Mouse (Mus musculus) urinary bladder, postnatal 10 days (tissue): ENCODE results near the gene Gm15737.

Source experiments
- DNase-seq: peaks from one replicate; pipeline ENCODE4 v3.0.0; 2022; ENCODE audit warnings: low spot score

The Gm15737 gene

GRCm38 (mm10) chr6:92875340-92875739 is 6.2 kb downstream of the Gm15737 start:
- no peak for DNase-seq

- DNase-seq, result no peak
Measured at GRCm38 (mm10) chr6:92876121-92876520, 7.0 kb downstream of the Gm15737 start.

GRCm38 (mm10) chr6:92877236-92877635 is 8.1 kb downstream of the Gm15737 start:
- DNase-seq, result no peak

GRCm38 (mm10) chr6:92878771-92879170 is 9.6 kb downstream of the Gm15737 start:
- DNase-seq, result no peak

GRCm38 (mm10) chr6:92879700-92880265 is 10.6 kb downstream of the Gm15737 start:
- DNase-seq, result no peak

- no peak for DNase-seq
Measured at GRCm38 (mm10) chr6:92882446-92882845, 13.3 kb downstream of the Gm15737 start.

- no peak for DNase-seq
Measured at GRCm38 (mm10) chr6:92883131-92883900, 14.2 kb downstream of the Gm15737 start.

- DNase-seq, result no peak
Measured at GRCm38 (mm10) chr6:92891535-92891934, 22.4 kb downstream of the Gm15737 start.

GRCm38 (mm10) chr6:92904037-92904436 is 34.9 kb downstream of the Gm15737 start:
- no peak for DNase-seq

GRCm38 (mm10) chr6:92904491-92904890 is 35.3 kb downstream of the Gm15737 start:
- DNase-seq, result no peak

- no peak for DNase-seq
Measured at GRCm38 (mm10) chr6:92905922-92906321, 36.8 kb downstream of the Gm15737 start.

GRCm38 (mm10) chr6:92909361-92909760 is 40.2 kb downstream of the Gm15737 start:
- no peak for DNase-seq

GRCm38 (mm10) chr6:92910611-92911010 is 41.5 kb downstream of the Gm15737 start:
- DNase-seq, result no peak

- DNase-seq, result no peak
Measured at GRCm38 (mm10) chr6:92920938-92921689, 52.0 kb downstream of the Gm15737 start.

GRCm38 (mm10) chr6:92921843-92922242 is 52.7 kb downstream of the Gm15737 start:
- DNase-seq, result no peak

- no peak for DNase-seq
Measured at GRCm38 (mm10) chr6:92924536-92924935, 55.4 kb downstream of the Gm15737 start.

GRCm38 (mm10) chr6:92928261-92928660 is 59.1 kb downstream of the Gm15737 start:
- DNase-seq, result no peak
